Mouse (Mus musculus) embryonic facial prominence, embryonic 14.5 days (tissue): ENCODE results near the gene Cd300a. TPM values are rescaled to one million over a fixed set of nuclear protein-coding genes. Genes with fewer than 3 reads are reported as not detected.

Experiments used
- ATAC-seq: fragments of 200-750 bp; cut with Nextera tagmentation; 2 replicates; pipeline ENCODE4 v1.8.0; 2017; ENCODE audit warnings: low read depth, moderate number of reproducible peaks, moderate TSS enrichment
- DNase-seq: peaks from one replicate; pipeline ENCODE4 v3.0.0-alpha.2; 2015; ENCODE audit warnings: low spot score
- H3K27ac ChIP-seq: fragments of 300-500 bp; sonication (generic); replicated peaks from 2 replicates; pipeline ENCODE4 v1.5.1; 2014; ENCODE audit warnings: low read depth, mild to moderate bottlenecking, low read length, moderate library complexity
- H3K27me3 ChIP-seq: fragments of 300-500 bp; sonication (generic); replicated peaks from 2 replicates; pipeline ENCODE4 v1.6.1; 2014; ENCODE audit warnings: low read length; ENCODE audit not compliant: control insufficient read depth, insufficient read depth
- H3K36me3 ChIP-seq: fragments of 300-500 bp; sonication (generic); 2 replicates; pipeline ENCODE4 v1.6.1; 2014; ENCODE audit warnings: low read length, mixed read lengths; ENCODE audit not compliant: control insufficient read depth, insufficient read depth
- H3K4me1 ChIP-seq: fragments of 300-500 bp; sonication (generic); 2 replicates; pipeline ENCODE4 v1.6.1; 2014; ENCODE audit warnings: antibody characterized with exemption, low read length; ENCODE audit not compliant: control insufficient read depth, insufficient read depth
- H3K4me2 ChIP-seq: fragments of 300-500 bp; sonication (generic); 2 replicates; pipeline ENCODE4 v1.6.1; 2014; ENCODE audit warnings: low read depth, mild to moderate bottlenecking, low read length, moderate library complexity, mixed read lengths
- H3K4me3 ChIP-seq: fragments of 300-500 bp; sonication (generic); 2 replicates; pipeline ENCODE4 v1.5.1; 2014; ENCODE audit warnings: low read depth, mild to moderate bottlenecking, low read length
- H3K9ac ChIP-seq: fragments of 300-500 bp; sonication (generic); 2 replicates; pipeline ENCODE4 v1.6.1; 2014; ENCODE audit warnings: low read depth, mild to moderate bottlenecking, low read length, moderate library complexity, mixed read lengths
- H3K9me3 ChIP-seq: fragments of 300-500 bp; sonication (generic); 2 replicates; pipeline ENCODE4 v1.6.1; 2016; ENCODE audit warnings: low read length; ENCODE audit not compliant: control insufficient read depth
- WGBS: fragments of 180-500 bp; shearing (Covaris S2); extraction: QIAGEN DNeasy Blood & Tissue Kit; methylation state at CpG from one replicate; pipeline ENCODE4 v1.1.7; 2014; 5-methylcytosine and 5-hydroxymethylcytosine counted together
- polyA plus RNA-seq: library from polyadenylated mRNA; unstranded; fragments of >200 nt; fragmentation: Nextera tagmentation; extraction: Ambion mirVana; gene quantifications from 2 replicates; pipeline ENCODE4 v1.2.1, GENCODE M21; 2014

Gene Cd300a
- 0.96 and 1.7 TPM in 2 replicates for polyA plus RNA-seq

- Histone ChIP-seq H3K27me3 (no peaks in the 10 kb centered on the region), H3K36me3 (no peaks in the 10 kb centered on the region), H3K27ac (no peak within 1 kb of the TSS), H3K9ac (no peak within 1 kb of the TSS), H3K9me3 (no peaks in the 10 kb centered on the region), H3K4me1 (no peaks in the 10 kb centered on the region), H3K4me2 (no peak within 1 kb of the TSS), H3K4me3 (no peak within 1 kb of the TSS)
- WGBS: 65% methylated on average over 18 of the region's 18 CpGs
- DNase-seq (no peak), ATAC-seq (no peak)
These were observed at the start of gene Cd300a for GRCm38 (mm10) chr11:114889991-114890518. Cd300a (plus strand) TSS chr11:114890041.

- 6% methylated on average over 8 of the region's 8 CpGs for WGBS
- Histone ChIP-seq H3K36me3 (no peaks in the 10 kb centered on the region), H3K4me3 (no peak overlapping the region), H3K27ac (peak overlapping the region; percentile 72), H3K4me2 (no peak overlapping the region), H3K27me3 (no peaks in the 10 kb centered on the region; the same call in 1 of the 2 replicates), H3K4me1 (peaks cover 11% of the 10 kb centered on the region), H3K9me3 (no peaks in the 10 kb centered on the region), H3K9ac (peak overlapping the region; percentile 32)
- ATAC-seq (peak; percentile 92), DNase-seq (peak; percentile 88)
These were observed 45.9 kb upstream of the Cd300a start for GRCm38 (mm10) chr11:114843818-114844463.

- H3K9ac ChIP-seq: peak overlapping the region; percentile 32
- peak; percentile 17 for ATAC-seq
These were observed 45.2 kb upstream of the Cd300a start for GRCm38 (mm10) chr11:114844464-114845220.

GRCm38 (mm10) chr11:114846336-114846735 is 43.5 kb upstream of the Cd300a start:
- H3K27ac ChIP-seq: no peak overlapping the region
- 90% methylated on average over 3 of the region's 4 CpGs for WGBS

More at GRCm38 (mm10) chr11:114844464-114845220, 45.2 kb upstream of the Cd300a start:
- no peaks in the 10 kb centered on the region; the same call in 1 of the 2 replicates for H3K27me3 ChIP-seq
- no peak overlapping the region for H3K4me3 ChIP-seq
- 60% methylated on average over 7 of the region's 7 CpGs for WGBS
- H3K9me3 ChIP-seq: no peaks in the 10 kb centered on the region
- no peak overlapping the region for H3K4me2 ChIP-seq
- no peaks in the 10 kb centered on the region for H3K36me3 ChIP-seq
- peaks cover 13% of the 10 kb centered on the region for H3K4me1 ChIP-seq
- peak; percentile 31 for DNase-seq
- H3K27ac ChIP-seq: peak overlapping the region; percentile 72

GRCm38 (mm10) chr11:114847008-114847407 is 42.8 kb upstream of the Cd300a start:
- H3K4me1 ChIP-seq: peaks cover 18% of the 10 kb centered on the region
- 62% methylated on average over 5 of the region's 5 CpGs for WGBS
- peak; percentile 20 for DNase-seq
- H3K27me3 ChIP-seq: no peaks in the 10 kb centered on the region; the same call in 1 of the 2 replicates
- ATAC-seq: no peak
- H3K4me3 ChIP-seq: no peak overlapping the region
- no peak overlapping the region for H3K9ac ChIP-seq
- H3K36me3 ChIP-seq: no peaks in the 10 kb centered on the region
- no peak overlapping the region for H3K4me2 ChIP-seq
- H3K9me3 ChIP-seq: no peaks in the 10 kb centered on the region
- H3K27ac ChIP-seq: no peak overlapping the region

More at GRCm38 (mm10) chr11:114846336-114846735, 43.5 kb upstream of the Cd300a start:
- H3K36me3 ChIP-seq: no peaks in the 10 kb centered on the region
- no peaks in the 10 kb centered on the region for H3K9me3 ChIP-seq
- no peak for ATAC-seq
- DNase-seq: no peak
- peaks cover 18% of the 10 kb centered on the region for H3K4me1 ChIP-seq
- no peaks in the 10 kb centered on the region; the same call in 1 of the 2 replicates for H3K27me3 ChIP-seq
- H3K4me2 ChIP-seq: no peak overlapping the region
- no peak overlapping the region for H3K9ac ChIP-seq
- H3K4me3 ChIP-seq: no peak overlapping the region

- no peaks in the 10 kb centered on the region for H3K9me3 ChIP-seq
- H3K36me3 ChIP-seq: no peaks in the 10 kb centered on the region
- H3K9ac ChIP-seq: no peak overlapping the region; the same call in 1 of the 2 replicates
- H3K4me3 ChIP-seq: no peak overlapping the region
- WGBS: 30% methylated on average over 2 of the region's 2 CpGs
- no peaks in the 10 kb centered on the region; the same call in 1 of the 2 replicates for H3K27me3 ChIP-seq
- H3K27ac ChIP-seq: no peak overlapping the region
- H3K4me2 ChIP-seq: no peak overlapping the region; the same call in 1 of the 2 replicates
- no peak for DNase-seq
- no peak for ATAC-seq
- peaks cover 21% of the 10 kb centered on the region for H3K4me1 ChIP-seq
These were observed 40.3 kb upstream of the Cd300a start for GRCm38 (mm10) chr11:114849572-114849971.

GRCm38 (mm10) chr11:114850066-114850451 is 39.8 kb upstream of the Cd300a start:
- ATAC-seq (no peak), DNase-seq (no peak)
- Histone ChIP-seq H3K4me1 (peaks cover 17% of the 10 kb centered on the region), H3K4me2 (peak overlapping the region; percentile 96), H3K9ac (peak overlapping the region; percentile 88), H3K36me3 (no peaks in the 10 kb centered on the region), H3K9me3 (no peaks in the 10 kb centered on the region), H3K27ac (peak overlapping the region; percentile 97), H3K27me3 (no peaks in the 10 kb centered on the region; the same call in 1 of the 2 replicates), H3K4me3 (peak overlapping the region; percentile 83)
- WGBS: 18% methylated on average over 5 of the region's 5 CpGs

- peak; percentile 76 for DNase-seq
- peak within 1 kb of the TSS; percentile 83 for H3K4me3 ChIP-seq
- H3K27me3 ChIP-seq: no peaks in the 10 kb centered on the region; the same call in 1 of the 2 replicates
- H3K4me1 ChIP-seq: peaks cover 17% of the 10 kb centered on the region
- peak within 1 kb of the TSS; percentile 97 for H3K27ac ChIP-seq
- no peaks in the 10 kb centered on the region for H3K36me3 ChIP-seq
- H3K9me3 ChIP-seq: no peaks in the 10 kb centered on the region
- peak within 1 kb of the TSS; percentile 88 for H3K9ac ChIP-seq
- peak; percentile 22 for ATAC-seq
- peak within 1 kb of the TSS; percentile 96 for H3K4me2 ChIP-seq
- WGBS: 2% methylated on average over 30 of the region's 43 CpGs
These were observed 39.2 kb upstream of the Cd300a start, which contains the start of gene Gprc5c for GRCm38 (mm10) chr11:114850452-114851268. Gprc5c (plus strand) TSS chr11:114851152.
